Mouse (Mus musculus): ENCODE data around the gene Gng7. TPM values are rescaled to one million over a fixed set of nuclear protein-coding genes. Genes with fewer than 3 reads are reported as not detected.

Gene Gng7
- polyA plus RNA-seq, 1 experiment from 2014 or later = 1.3 TPM

- no peak for ATAC-seq
- Histone ChIP-seq H3K36me3 (replicated peaks; ENCODE audit: insufficient read depth, low read length) (0 out of 2 replicates have a peak, but pooled peaks cover 6% of the 10 kb centered on the region), H3K9me3 (ENCODE audit: low read length) (no peaks in the 10 kb centered on the region), H3K4me1 (ENCODE audit: insufficient read depth) (no peaks in the 10 kb centered on the region; the same call in 1 of the 2 replicates), H3K4me3 (ENCODE audit: low read depth, low read length) (no peak overlapping the region), H3K4me2 (ENCODE audit: low read depth, low read length) (no peak overlapping the region), H3K27me3 (ENCODE audit: insufficient read depth, low read length) (peaks cover 31% of the 10 kb centered on the region), H3K9ac (replicated peaks) (no peak overlapping the region), H3K27ac (ENCODE audit: low read depth) (no peak overlapping the region)
- TF ChIP-seq CTCF (IDR thresholded peaks at IDR 0.05; ENCODE audit: low read depth) (no peak), EP300 (IDR thresholded peaks at IDR 0.05; ENCODE audit: low read depth) (no peak)
- no peak for DNase-seq
- 60% methylated on average over 4 of the region's 4 CpGs for WGBS (ENCODE audit: insufficient replicate concordance)
These were observed 12.6 kb upstream of the Gng7 start for GRCm38 (mm10) chr10:81027331-81027730.

DNA sequence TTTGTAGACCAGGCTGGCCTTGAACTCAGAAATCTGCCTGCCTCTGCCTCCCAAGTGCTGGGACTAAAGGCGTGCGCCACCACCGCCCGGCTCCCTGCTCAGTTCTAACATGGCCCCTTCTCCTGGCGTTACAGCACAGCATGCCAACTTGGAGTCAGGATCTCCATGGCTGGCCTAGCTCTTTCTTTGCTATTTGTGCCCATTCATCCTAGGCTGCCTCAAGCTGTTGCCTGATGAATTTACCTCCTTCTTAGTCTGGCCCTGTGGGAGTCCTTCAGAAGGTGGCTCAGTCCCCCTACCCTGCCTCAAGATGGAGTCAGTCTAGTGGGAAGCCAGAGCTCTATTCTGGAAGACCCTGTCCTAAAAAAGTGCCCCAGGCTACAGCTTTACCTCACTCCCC is 12.1 kb upstream of the Gng7 start:
- ATAC-seq = no peak
- TF ChIP-seq EP300 (IDR thresholded peaks at IDR 0.05; ENCODE audit: low read depth) = no peak
- TF ChIP-seq CTCF (IDR thresholded peaks at IDR 0.05; ENCODE audit: low read depth) = no peak

DNA sequence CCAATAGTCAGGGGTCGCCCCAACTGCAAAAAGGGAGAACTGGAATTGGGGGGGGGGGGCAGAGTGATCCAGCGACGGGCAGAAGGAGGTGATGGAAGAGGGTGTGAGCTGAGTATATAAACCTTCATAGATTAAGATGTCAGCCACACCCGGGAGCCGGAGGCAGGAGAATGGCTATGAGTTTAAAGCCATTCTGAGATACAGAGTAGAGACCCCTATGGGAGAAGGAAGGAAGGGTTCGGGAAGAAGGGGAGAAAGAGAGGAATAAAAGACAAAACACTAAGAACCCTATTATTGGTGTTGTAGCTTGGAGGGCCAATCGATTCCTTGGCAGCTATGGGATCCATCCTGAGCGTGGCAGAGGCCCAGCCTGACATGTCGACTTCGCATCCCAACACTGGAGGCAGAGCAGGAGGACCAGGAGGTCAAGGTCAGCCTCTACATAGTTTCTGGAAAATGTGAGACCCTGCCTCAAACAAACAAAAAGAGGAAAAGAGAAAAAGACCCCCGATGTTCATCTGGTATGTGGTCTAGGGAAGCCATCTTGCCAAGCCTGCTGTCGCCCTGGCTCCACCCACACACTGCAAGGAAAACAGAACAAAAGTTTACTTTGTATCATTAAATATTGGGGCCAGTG is 11.0 kb upstream of the Gng7 start, which contains the start of gene Diras1:
Gene Diras1 (minus strand): TSS at position 24 of the 637 bp plus-strand sequence.
- WGBS (ENCODE audit: insufficient replicate concordance) = 50% methylated on average over 12 of the region's 12 CpGs
- Histone ChIP-seq H3K4me1 (ENCODE audit: insufficient read depth) (no peaks in the 10 kb centered on the region; the same call in 1 of the 2 replicates), H3K36me3 (replicated peaks; ENCODE audit: insufficient read depth, low read length) (no peaks in the 10 kb centered on the region), H3K27me3 (ENCODE audit: insufficient read depth, low read length) (peaks cover 37% of the 10 kb centered on the region), H3K27ac (ENCODE audit: low read depth) (no peak within 1 kb of the TSS), H3K9me3 (ENCODE audit: low read length) (no peaks in the 10 kb centered on the region), H3K4me3 (ENCODE audit: low read depth, low read length) (no peak within 1 kb of the TSS), H3K4me2 (ENCODE audit: low read depth, low read length) (no peak within 1 kb of the TSS), H3K9ac (replicated peaks) (no peak within 1 kb of the TSS)
- TF ChIP-seq EP300 (IDR thresholded peaks at IDR 0.05; ENCODE audit: low read depth) = no peak
- TF ChIP-seq CTCF (IDR thresholded peaks at IDR 0.05; ENCODE audit: low read depth) = no peak
- ATAC-seq (no peak), DNase-seq (no peak)

More for the DNA sequence above, 12.1 kb upstream of the Gng7 start:
- H3K27ac ChIP-seq (ENCODE audit: low read depth) = no peak overlapping the region
- H3K4me1 ChIP-seq (ENCODE audit: insufficient read depth) = no peaks in the 10 kb centered on the region; the same call in 1 of the 2 replicates
- no peak overlapping the region for H3K9ac ChIP-seq (replicated peaks)
- no peak overlapping the region for H3K4me2 ChIP-seq (ENCODE audit: low read depth, low read length)
- no peak for DNase-seq
- peaks cover 36% of the 10 kb centered on the region for H3K27me3 ChIP-seq (ENCODE audit: insufficient read depth, low read length)
- 0 out of 2 replicates have a peak, but pooled peaks cover 6% of the 10 kb centered on the region for H3K36me3 ChIP-seq (replicated peaks; ENCODE audit: insufficient read depth, low read length)
- H3K9me3 ChIP-seq (ENCODE audit: low read length) = no peaks in the 10 kb centered on the region
- WGBS (ENCODE audit: insufficient replicate concordance) = 92% methylated on average over 5 of the region's 5 CpGs
- no peak overlapping the region for H3K4me3 ChIP-seq (ENCODE audit: low read depth, low read length)

DNA sequence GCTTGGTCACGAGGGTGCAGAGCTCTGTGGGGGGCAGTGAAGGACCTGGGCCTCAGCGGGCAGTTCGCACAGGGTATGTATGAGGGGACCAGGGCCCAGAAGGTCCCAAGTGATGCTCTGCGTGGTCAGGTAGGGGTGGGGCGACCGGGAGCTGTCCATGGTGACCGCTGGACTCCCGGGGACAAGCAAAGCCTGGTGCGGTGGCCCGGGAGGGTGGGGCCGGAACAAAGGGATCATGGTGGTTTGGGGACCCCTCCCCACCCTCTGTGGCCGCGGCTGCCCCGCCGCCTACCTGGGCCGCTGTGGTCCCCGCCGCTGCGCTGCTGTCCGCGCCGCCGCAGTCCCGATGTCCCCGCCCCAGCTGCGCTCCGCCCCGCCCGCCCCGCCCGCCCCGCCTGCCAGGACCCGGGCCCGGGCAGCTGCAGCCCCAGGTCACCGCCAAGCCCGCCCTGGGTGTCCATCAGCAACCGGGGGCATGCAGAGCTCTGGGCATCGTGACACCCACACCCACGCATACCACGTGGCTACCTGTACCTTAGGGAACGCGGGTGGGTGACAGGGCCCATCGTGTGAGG is 10.4 kb upstream of the Gng7 start:
- TF ChIP-seq EP300 (IDR thresholded peaks at IDR 0.05; ENCODE audit: low read depth) = no peak
- no peak for TF ChIP-seq CTCF (IDR thresholded peaks at IDR 0.05; ENCODE audit: low read depth)
- no peak overlapping the region for H3K4me2 ChIP-seq (ENCODE audit: low read depth, low read length)
- DNase-seq = peak; percentile 36
- peaks cover 37% of the 10 kb centered on the region for H3K27me3 ChIP-seq (ENCODE audit: insufficient read depth, low read length)
- no peak overlapping the region for H3K9ac ChIP-seq (replicated peaks)
- no peaks in the 10 kb centered on the region; the same call in 1 of the 2 replicates for H3K4me1 ChIP-seq (ENCODE audit: insufficient read depth)
- WGBS (ENCODE audit: insufficient replicate concordance) = 4% methylated on average over 42 of the region's 43 CpGs
- no peak for ATAC-seq
- H3K27ac ChIP-seq (ENCODE audit: low read depth) = no peak overlapping the region
- no peaks in the 10 kb centered on the region for H3K9me3 ChIP-seq (ENCODE audit: low read length)
- no peak overlapping the region for H3K4me3 ChIP-seq (ENCODE audit: low read depth, low read length)
- H3K36me3 ChIP-seq (replicated peaks; ENCODE audit: insufficient read depth, low read length) = no peaks in the 10 kb centered on the region

- no peaks in the 10 kb centered on the region for H3K36me3 ChIP-seq (replicated peaks; ENCODE audit: insufficient read depth, low read length)
- TF ChIP-seq CTCF (IDR thresholded peaks at IDR 0.05; ENCODE audit: low read depth) (no peak), EP300 (IDR thresholded peaks at IDR 0.05; ENCODE audit: low read depth) (no peak)
- H3K27ac ChIP-seq (ENCODE audit: low read depth) = no peak overlapping the region
- peaks cover 37% of the 10 kb centered on the region for H3K27me3 ChIP-seq (ENCODE audit: insufficient read depth, low read length)
- 54% methylated on average over 5 of the region's 5 CpGs for WGBS (ENCODE audit: insufficient replicate concordance)
- H3K4me2 ChIP-seq (ENCODE audit: low read depth, low read length) = no peak overlapping the region
- no peaks in the 10 kb centered on the region; the same call in 1 of the 2 replicates for H3K4me1 ChIP-seq (ENCODE audit: insufficient read depth)
- DNase-seq = no peak
- H3K9ac ChIP-seq (replicated peaks) = no peak overlapping the region
- no peaks in the 10 kb centered on the region for H3K9me3 ChIP-seq (ENCODE audit: low read length)
- no peak for ATAC-seq
- no peak overlapping the region for H3K4me3 ChIP-seq (ENCODE audit: low read depth, low read length)
These were observed 9.7 kb upstream of the Gng7 start for GRCm38 (mm10) chr10:81024346-81024937.

DNA sequence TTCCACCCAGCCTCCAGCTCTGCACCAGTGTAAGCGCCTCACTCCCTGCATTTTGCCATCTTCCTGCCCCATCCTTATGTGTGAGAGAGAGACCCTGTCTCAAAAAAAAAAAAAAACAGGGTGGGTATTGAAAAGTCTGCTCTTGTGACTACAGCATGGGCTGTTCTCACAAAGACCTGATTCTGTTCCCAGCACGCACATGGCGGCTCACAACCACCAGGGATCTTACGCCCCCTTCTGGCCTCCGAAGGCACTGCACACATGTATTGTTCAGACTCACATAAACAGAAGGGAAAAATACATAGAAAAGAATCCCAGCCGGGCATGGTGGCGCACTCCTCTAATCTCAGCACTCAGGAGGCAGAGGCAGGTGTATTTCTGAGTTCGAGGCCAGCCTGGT is 8.0 kb upstream of the Gng7 start:
- no peak overlapping the region for H3K9ac ChIP-seq (replicated peaks)
- TF ChIP-seq EP300 (IDR thresholded peaks at IDR 0.05; ENCODE audit: low read depth) = no peak
- peak; percentile 52 for TF ChIP-seq CTCF (IDR thresholded peaks at IDR 0.05; ENCODE audit: low read depth)
- H3K27me3 ChIP-seq (ENCODE audit: insufficient read depth, low read length) = peaks cover 37% of the 10 kb centered on the region
- H3K4me1 ChIP-seq (ENCODE audit: insufficient read depth) = no peaks in the 10 kb centered on the region; the same call in 1 of the 2 replicates
- no peak overlapping the region for H3K4me2 ChIP-seq (ENCODE audit: low read depth, low read length)
- DNase-seq = no peak
- no peak for ATAC-seq
- no peaks in the 10 kb centered on the region for H3K36me3 ChIP-seq (replicated peaks; ENCODE audit: insufficient read depth, low read length)
- no peak overlapping the region for H3K4me3 ChIP-seq (ENCODE audit: low read depth, low read length)
- WGBS (ENCODE audit: insufficient replicate concordance) = 55% methylated on average over 8 of the region's 8 CpGs
- no peaks in the 10 kb centered on the region for H3K9me3 ChIP-seq (ENCODE audit: low read length)
- no peak overlapping the region for H3K27ac ChIP-seq (ENCODE audit: low read depth)
